19 mouse cellular contexts compared by ENCODE assay signal in genomic region chr12:82089288-82089687, GRCm38 (mm10).
A peak's percentile ranks its signal among the peaks of the same experiment; 100 is the strongest.
DNase-seq lines count a peak whose midpoint lies in the region; ATAC-seq and TF ChIP-seq lines count a peak whose summit lies in the region.
"Had no signal": no experiment of that assay in that cellular context is flagged by ENCODE, and none has a peak within 500 bp of the region (broad histone marks: within the 10 kb centered on the region; RNA-seq: fewer than 3 reads in every experiment).

No protein-coding gene starts in this region.

- H3K9me3 ChIP-seq in ES-Bruce4 (replicated peaks; ENCODE audit: control insufficient read depth, insufficient read depth, low read length, poor library complexity, severe bottlenecking) = no peaks in the 10 kb centered on the region
- H3K9me3 ChIP-seq in stomach, postnatal 0 days (ENCODE audit: control insufficient read depth, low read length) = no peaks in the 10 kb centered on the region
- H3K9me3 ChIP-seq: forebrain, embryonic 12.5 days; hindbrain, embryonic 12.5 days; neural tube, embryonic 13.5 days had no signal

- no peaks in the 10 kb centered on the region for H3K36me3 ChIP-seq in ES-Bruce4 (ENCODE audit: control insufficient read depth, insufficient read depth, low read length, poor library complexity, severe bottlenecking)
- no peaks in the 10 kb centered on the region for H3K36me3 ChIP-seq in stomach, postnatal 0 days (ENCODE audit: control insufficient read depth, insufficient read depth, low read length)
- H3K36me3 ChIP-seq in thymus, adult 2 months (ENCODE audit: control insufficient read depth, insufficient read depth, low read length) = no peaks in the 10 kb centered on the region
- H3K36me3 ChIP-seq: forebrain, embryonic 12.5 days; G1E; hindbrain, embryonic 12.5 days; neural tube, embryonic 13.5 days had no signal

- no peak overlapping the region for H3K9ac ChIP-seq in ES-Bruce4 (ENCODE audit: low read depth, poor library complexity, severe bottlenecking)
- no peak overlapping the region for H3K9ac ChIP-seq in stomach, postnatal 0 days (ENCODE audit: low read length)
- H3K9ac ChIP-seq: forebrain, embryonic 12.5 days; hindbrain, embryonic 12.5 days; neural tube, embryonic 13.5 days had no signal

- H3K4me2 ChIP-seq in stomach, postnatal 0 days (replicated peaks; ENCODE audit: low read depth) = no peak overlapping the region
- H3K4me2 ChIP-seq: forebrain, embryonic 12.5 days; hindbrain, embryonic 12.5 days; neural tube, embryonic 13.5 days had no signal

- POLR2A ChIA-PET in Patski (lab: Charles Lee) = no interaction called here

- in situ Hi-C loops in Patski (cut with MboI; ENCODE audit: low pct_unique_long_range_greater_than_20kb) = no loop called here

- no peaks in the 10 kb centered on the region for H3K4me1 ChIP-seq in lung, adult 2 months (ENCODE audit: control insufficient read depth, insufficient read depth, low read length)
- H3K4me1 ChIP-seq in ES-Bruce4 (ENCODE audit: control insufficient read depth, insufficient read depth, low read length) = no peaks in the 10 kb centered on the region
- H3K4me1 ChIP-seq in stomach, postnatal 0 days (replicated peaks; ENCODE audit: control insufficient read depth, insufficient read depth) = no peaks in the 10 kb centered on the region
- H3K4me1 ChIP-seq in thymus, adult 2 months (replicated peaks; ENCODE audit: control insufficient read depth, insufficient read depth, low read length) = 0 out of 2 replicates have a peak, but pooled peaks cover 3% of the 10 kb centered on the region

- 0 out of 2 replicates have a peak, but pooled peaks have one; percentile 14 for TF ChIP-seq CTCF in lung, adult 2 months (IDR thresholded peaks at IDR 0.05; ENCODE audit: insufficient read depth, low read length)
- TF ChIP-seq CTCF in ES-Bruce4 (IDR thresholded peaks at IDR 0.05; ENCODE audit: low read depth, low read length) (peak; percentile 51), Patski (IDR thresholded peaks at IDR 0.05) (peak; percentile 40)
- peak; percentile 30 for TF ChIP-seq CTCF in stomach, postnatal 0 days (IDR thresholded peaks at IDR 0.05; ENCODE audit: low read depth)
- TF ChIP-seq CTCF in thymus, adult 2 months (IDR thresholded peaks at IDR 0.05; ENCODE audit: borderline replicate concordance, control insufficient read depth, extremely low read depth, insufficient read depth, low read length, poor library complexity) = no peak

- H3K27me3 ChIP-seq in ES-Bruce4 (ENCODE audit: control insufficient read depth, insufficient read depth, low read length, poor library complexity, severe bottlenecking) (no peaks in the 10 kb centered on the region), Patski (no peaks in the 10 kb centered on the region)
- H3K27me3 ChIP-seq in stomach, postnatal 0 days (ENCODE audit: control insufficient read depth, insufficient read depth, low read length) = no peaks in the 10 kb centered on the region
- H3K27me3 ChIP-seq in thymus, adult 2 months (ENCODE audit: control insufficient read depth, insufficient read depth, low read length) = no peaks in the 10 kb centered on the region
- H3K27me3 ChIP-seq: forebrain, embryonic 12.5 days; hindbrain, embryonic 12.5 days; neural tube, embryonic 13.5 days had no signal

- H3K27ac ChIP-seq in ES-Bruce4 (ENCODE audit: insufficient read depth, low read length) = no peak overlapping the region
- H3K27ac ChIP-seq in stomach, postnatal 0 days (replicated peaks) = no peak overlapping the region
- no peak overlapping the region for H3K27ac ChIP-seq in thymus, adult 2 months (ENCODE audit: control insufficient read depth, insufficient read depth, low read length)
- H3K27ac ChIP-seq: forebrain, embryonic 12.5 days; heart, adult 2 months; hindbrain, embryonic 12.5 days; kidney, postnatal 0 days; neural tube, embryonic 13.5 days had no signal

- DNase-seq in lung, adult 2 months = no peak
- no peak for DNase-seq in lung, postnatal 25 days (ENCODE audit: low spot score)
- no peak for DNase-seq in Patski (ENCODE audit: low read depth, low spot score)
- no peak for DNase-seq in stomach, postnatal 0 days (ENCODE audit: low spot score)
- no peak for DNase-seq in thymus, adult 2 months
- DNase-seq in B cell, adult 2 months = no peak
- DNase-seq: adrenal gland, postnatal 10 days; cerebellum, adult 11-12 months; cerebellum, postnatal 25 days; gastrocnemius, postnatal 14 days; heart, adult 2 months; kidney, adult 11 months; lung, postnatal 10 days had no signal

- CTCF ChIA-PET in Patski (lab: Charles Lee) = no interaction called here

- ATAC-seq in Patski = no peak
- no peak for ATAC-seq in stomach, postnatal 0 days (ENCODE audit: low FRiP score, low TSS enrichment)

- no peak overlapping the region for H3K4me3 ChIP-seq in lung, adult 2 months (replicated peaks; ENCODE audit: extremely low read depth, low read depth, low read length)
- H3K4me3 ChIP-seq in ES-Bruce4 (ENCODE audit: low read depth, low read length) = no peak overlapping the region
- H3K4me3 ChIP-seq in stomach, postnatal 0 days (ENCODE audit: low read depth, low read length) = no peak overlapping the region
- no peak overlapping the region for H3K4me3 ChIP-seq in thymus, adult 2 months (ENCODE audit: control insufficient read depth, insufficient read depth, low read length)
- H3K4me3 ChIP-seq: forebrain, embryonic 12.5 days; heart, adult 2 months; hindbrain, embryonic 12.5 days; neural tube, embryonic 13.5 days had no signal

- no peak for TF ChIP-seq EP300 in ES-Bruce4 (IDR thresholded peaks at IDR 0.05; ENCODE audit: insufficient read depth, low read depth, low read length)
- no peak for TF ChIP-seq EP300 in stomach, postnatal 0 days (optimal IDR thresholded peaks at IDR 0.05)

- TF ChIP-seq POLR2A in lung, adult 2 months (IDR thresholded peaks at IDR 0.05; ENCODE audit: borderline replicate concordance, extremely low read depth, low read depth, low read length) = no peak
- no peak for TF ChIP-seq POLR2A in ES-Bruce4 (IDR thresholded peaks at IDR 0.05; ENCODE audit: insufficient read depth, low read length)
- no peak for TF ChIP-seq POLR2A in thymus, adult 2 months (IDR thresholded peaks at IDR 0.05; ENCODE audit: control insufficient read depth, extremely low read depth, insufficient read depth, low read length, poor library complexity)

- WGBS in lung, adult 2 months = 93% methylated on average over 6 of the region's 6 CpGs
- 84% methylated on average over 6 of the region's 6 CpGs for WGBS in stomach, postnatal 0 days
- 90% methylated on average over 6 of the region's 6 CpGs for WGBS in thymus, adult 2 months
